Mouse (Mus musculus): ENCODE measurements around the gene Cd200r2. TPM values are rescaled to one million over a fixed set of nuclear protein-coding genes. Genes with fewer than 3 reads are reported as not detected.
"Not testable (repeated sequence)": the region's sequence is repeated elsewhere in the genome, so short reads cannot be mapped to it uniquely, and the experiment has no call there.

Cd200r2 gene
- total RNA-seq (2021) = not detected
- long read RNA-seq, experiment 1 = 0 reads
- long read RNA-seq, experiment 2 = 0 reads

DNA sequence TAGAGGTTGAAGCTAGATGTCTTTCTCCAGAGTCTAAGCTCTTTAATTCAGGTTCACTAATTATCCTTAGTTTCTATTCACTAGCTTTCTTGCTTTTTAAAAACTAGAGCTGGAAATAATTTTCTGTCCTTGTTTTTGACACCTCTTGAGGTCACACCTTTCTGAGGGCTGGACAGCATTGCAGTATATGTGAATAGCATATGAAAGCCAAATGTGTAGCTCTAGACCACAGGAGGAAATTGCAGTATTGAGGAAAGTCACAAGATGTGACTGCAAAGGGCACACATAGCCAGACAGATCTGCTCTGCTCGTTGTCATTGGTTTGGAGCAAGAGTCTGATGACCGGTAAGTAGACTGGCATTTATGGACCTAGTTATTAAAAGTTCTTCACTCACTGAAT, at the start of gene Cd200r2:
Gene Cd200r2, plus strand, starts transcription at position 301 of the 400 bp plus-strand sequence.
- no peak for DNase-seq

DNA sequence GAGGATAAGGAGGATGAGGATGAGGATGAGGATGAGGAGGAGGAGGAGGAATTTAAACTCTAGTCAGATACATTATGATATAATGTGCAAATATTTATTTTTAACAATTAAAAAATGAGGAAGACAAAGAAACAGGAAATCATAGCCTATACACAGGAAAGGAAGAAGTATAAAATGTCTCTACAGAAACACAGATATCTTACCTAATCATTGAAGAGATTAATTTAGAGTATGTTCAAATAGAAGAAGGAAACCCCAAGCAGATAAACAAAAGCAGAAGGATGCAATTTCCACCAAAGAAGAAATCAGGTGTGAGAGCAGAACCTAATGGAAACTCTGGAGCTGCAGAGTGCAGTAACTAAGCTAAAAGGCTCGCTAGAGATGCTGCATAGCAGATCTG, 48.9 kb upstream of the Cd200r2 start:
- no peak for DNase-seq

GRCm38 (mm10) chr16:44820545-44820944, 46.4 kb upstream of the Cd200r2 start:
- DNase-seq = no peak

GRCm38 (mm10) chr16:44832286-44832685, 34.6 kb upstream of the Cd200r2 start:
- DNase-seq = no peak

GRCm38 (mm10) chr16:44833189-44833588, 33.7 kb upstream of the Cd200r2 start:
- DNase-seq = not testable (repeated sequence)

GRCm38 (mm10) chr16:44875178-44875577, 8.3 kb downstream of the Cd200r2 start:
- DNase-seq = no peak

DNA sequence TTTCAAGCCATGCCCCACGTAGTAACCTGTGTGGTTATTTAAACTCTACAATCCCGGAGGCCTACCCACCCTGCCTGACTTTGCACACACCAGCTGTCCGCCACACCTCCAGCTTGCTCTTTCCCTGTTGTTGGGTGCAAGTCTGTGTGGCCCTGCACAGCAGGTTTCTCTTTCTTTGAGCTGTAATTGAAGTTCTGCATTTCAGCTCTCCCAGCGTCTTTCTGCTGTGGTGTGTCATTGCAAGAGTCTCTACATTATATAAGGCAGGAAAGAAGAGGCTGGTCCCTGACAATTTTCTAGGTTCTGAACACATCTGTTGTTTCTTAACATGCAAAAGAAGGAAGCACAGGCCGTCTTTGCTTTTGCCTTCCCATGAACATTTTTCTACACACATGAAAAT, 9.7 kb downstream of the Cd200r2 start:
- DNase-seq = no peak

GRCm38 (mm10) chr16:44877595-44877994, 10.7 kb downstream of the Cd200r2 start:
- no peak for DNase-seq

GRCm38 (mm10) chr16:44890814-44891213, 23.9 kb downstream of the Cd200r2 start:
- DNase-seq = no peak

DNA sequence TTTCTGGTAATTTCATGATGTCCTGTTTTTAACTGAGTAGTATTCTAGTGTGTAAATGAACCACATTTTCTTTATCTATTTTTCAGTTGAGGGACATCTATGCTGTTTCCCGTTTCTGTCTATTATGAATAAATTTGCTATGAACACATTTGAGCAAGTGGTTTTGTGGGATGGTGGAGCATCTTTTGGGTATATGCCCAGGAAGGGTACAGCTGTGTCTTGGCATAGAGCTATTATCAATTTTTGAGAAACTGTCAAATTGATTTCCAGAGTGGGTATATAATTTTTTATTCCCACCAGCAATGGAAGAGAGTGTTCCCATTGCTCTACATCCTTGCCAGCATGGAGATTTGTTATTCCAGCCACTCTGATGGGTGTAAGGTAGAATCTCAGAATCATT, 65.1 kb downstream of the Cd200r2 start:
- no peak for DNase-seq

DNA sequence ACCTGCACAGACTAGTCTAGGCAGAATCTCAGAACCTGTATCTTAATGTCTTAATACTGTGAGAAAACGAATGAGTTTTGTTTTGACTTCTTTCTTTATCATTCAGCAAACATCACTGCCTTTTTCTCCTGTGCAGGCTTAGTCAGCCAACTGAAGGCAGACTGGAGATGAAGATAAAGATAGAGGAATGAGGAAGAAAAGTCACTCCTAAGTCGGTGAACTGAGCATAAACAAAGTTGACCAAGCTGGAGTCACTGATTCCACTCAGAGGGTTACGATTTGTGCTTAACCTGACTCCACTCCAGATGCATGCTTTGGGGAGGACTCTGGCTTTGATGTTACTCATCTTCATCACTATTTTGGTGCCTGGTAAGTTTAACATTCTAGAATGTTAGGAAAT, 76.6 kb downstream of the Cd200r2 start, which contains the start of gene Cd200r3:
Gene Cd200r3, plus strand, starts transcription at position 211 of the 400 bp plus-strand sequence.
- DNase-seq = no peak

- no peak for DNase-seq
Observed at GRCm38 (mm10) chr16:44951360-44952114, 84.6 kb downstream of the Cd200r2 start.

DNA sequence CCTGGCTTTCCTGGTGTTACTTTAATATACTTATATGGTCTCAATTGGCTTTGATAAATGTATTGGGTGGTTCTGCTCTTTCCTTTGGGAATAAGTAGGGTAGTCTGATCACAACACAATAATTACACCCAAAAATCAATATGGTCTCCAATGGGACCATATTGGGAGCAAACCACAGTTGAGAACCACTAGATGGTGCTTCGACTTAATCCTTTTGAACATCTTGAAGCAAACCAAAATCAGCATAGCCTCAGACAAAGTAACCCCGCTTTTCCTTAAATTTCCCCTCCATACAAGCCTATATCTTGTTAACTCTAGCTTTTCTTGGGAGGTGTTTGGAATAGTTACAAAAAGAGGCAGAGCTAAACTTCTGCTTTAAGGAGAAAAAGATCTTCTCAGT, 95.4 kb downstream of the Cd200r2 start:
- no peak for DNase-seq

DNA sequence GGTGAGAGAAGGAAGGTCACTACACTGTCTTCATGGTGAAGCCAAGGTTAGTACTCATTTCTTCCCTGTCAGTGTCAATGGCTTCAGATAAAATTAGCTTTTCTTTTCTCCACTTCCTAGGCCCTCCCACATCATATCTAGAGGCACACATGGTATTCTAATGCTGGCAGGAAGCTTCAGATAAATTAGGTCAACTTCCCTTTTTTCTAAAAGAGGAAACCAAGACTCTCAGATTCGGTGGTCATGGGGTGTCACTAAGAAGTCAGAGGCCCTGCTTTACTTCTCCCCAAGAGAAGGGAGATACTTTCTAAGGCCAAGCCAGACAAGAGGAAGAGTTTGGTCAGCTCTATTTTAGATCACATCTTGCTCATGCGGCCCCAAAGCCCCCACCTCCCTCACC, 95.9 kb downstream of the Cd200r2 start:
- no peak for DNase-seq

- no peak for DNase-seq
Observed at GRCm38 (mm10) chr16:44964526-44965374, 97.9 kb downstream of the Cd200r2 start.

DNA sequence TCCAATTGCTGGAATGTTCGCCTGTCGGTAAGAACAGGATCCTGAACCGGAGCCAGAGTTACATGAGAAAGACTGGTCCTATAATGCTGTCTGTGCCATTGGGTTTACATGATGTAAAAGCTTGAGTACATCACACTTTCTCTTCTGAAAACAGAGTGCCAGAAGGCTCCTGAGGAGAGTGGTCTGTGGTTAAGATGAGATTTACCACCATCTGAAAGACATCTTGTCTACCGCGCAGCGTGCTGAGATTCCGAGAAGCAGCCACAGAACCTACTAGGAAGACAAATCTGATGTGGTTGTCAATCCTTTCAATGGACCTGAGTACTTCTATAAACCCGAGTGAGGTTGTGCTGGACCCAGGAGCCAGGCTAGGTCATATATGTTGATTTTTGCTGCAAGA, 98.5 kb downstream of the Cd200r2 start:
- no peak for DNase-seq

Other genes starting within 250 kb of the Cd200r2 start
- gene Nepro, start 142.8 kb upstream of the Cd200r2 start, total RNA-seq (2021) = 1 to 10 TPM; 4.4 to 5.6 TPM
- 10 to 100 TPM; 13.0 to 13.2 TPM for gene Gtpbp8, start 120.7 kb upstream of the Cd200r2 start, total RNA-seq (2021)
- gene Cd200r1, start 101.4 kb upstream of the Cd200r2 start, total RNA-seq (2021) = under 1 TPM; 0.28 to 0.70 TPM
- gene Cd200r4, start 55.4 kb upstream of the Cd200r2 start, total RNA-seq (2021) = not detected
- gene Cd200r3, start 76.6 kb downstream of the Cd200r2 start, total RNA-seq (2021) = under 1 TPM; 0.26 to 0.43 TPM
- gene Ccdc80, start 226.3 kb downstream of the Cd200r2 start, total RNA-seq (2021) = 100 to 1,000 TPM; 114 to 142 TPM